Mouse (Mus musculus): Measurements from ENCODE around the gene Polr3h.

Gene Polr3h

DNA sequence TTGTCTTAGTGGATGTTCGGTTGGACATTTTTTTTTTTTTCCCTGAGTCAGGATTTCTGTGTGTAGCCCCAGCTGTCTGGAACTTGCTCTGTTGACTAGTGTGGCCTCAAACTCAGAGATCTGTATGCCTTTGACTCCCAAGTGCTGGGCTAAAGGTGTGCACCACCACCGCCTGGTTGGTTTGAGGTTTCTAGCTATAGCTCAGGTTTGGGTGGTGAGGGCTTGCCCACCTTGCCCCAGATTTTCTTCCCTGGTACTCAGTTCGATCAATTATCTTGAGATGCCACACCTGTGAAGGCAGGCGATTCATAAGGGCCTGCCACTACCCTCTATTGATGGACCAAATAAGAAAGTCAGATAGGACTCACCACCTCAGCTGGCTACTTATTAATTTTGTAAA lies 78.9 kb downstream of the Polr3h start:
- DNase-seq (ENCODE audit: low read depth, low spot score): no peak

DNA sequence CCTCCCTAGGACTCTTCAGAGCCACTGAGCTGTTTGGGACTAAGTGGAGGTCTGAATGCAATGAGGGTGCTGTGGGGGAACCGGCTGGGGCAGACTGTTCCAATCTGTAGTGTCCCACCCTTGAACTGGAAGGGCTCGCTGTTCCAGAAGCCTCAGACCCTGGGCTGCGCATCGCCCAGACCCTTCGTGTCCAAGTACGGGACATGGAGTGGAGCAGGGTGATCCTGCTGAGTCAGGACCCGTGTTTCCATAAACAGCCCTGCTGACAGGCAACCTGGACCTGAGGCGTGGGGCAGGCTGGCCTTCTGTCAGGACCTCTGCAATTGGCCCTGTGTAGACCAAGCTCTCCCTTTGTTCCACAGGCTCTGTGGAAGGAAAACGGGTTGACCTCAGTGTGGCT lies 79.3 kb downstream of the Polr3h start:
- DNase-seq (ENCODE audit: low read depth, low spot score): no peak

DNA sequence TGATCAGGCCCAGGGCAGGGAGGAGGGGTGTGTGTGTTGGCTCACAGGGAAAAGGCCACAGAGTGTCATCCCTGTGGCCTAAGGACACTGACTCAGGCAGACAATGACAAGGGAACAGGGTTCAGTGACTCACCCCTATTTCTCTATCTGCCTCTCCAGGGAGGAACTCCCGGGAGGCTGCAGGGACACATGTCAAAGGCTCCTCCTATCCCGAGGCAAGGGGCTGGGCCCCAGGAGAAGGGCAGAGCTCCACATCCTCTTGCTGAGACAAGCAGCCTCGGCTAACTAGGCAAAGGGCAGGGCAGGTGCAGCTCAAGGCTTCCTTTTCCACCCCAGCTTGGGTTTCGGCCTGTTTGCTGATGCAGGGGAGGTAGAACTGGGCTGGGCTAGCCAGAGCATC lies 80.3 kb downstream of the Polr3h start:
- DNase-seq (ENCODE audit: low read depth, low spot score): peak; percentile 62

DNA sequence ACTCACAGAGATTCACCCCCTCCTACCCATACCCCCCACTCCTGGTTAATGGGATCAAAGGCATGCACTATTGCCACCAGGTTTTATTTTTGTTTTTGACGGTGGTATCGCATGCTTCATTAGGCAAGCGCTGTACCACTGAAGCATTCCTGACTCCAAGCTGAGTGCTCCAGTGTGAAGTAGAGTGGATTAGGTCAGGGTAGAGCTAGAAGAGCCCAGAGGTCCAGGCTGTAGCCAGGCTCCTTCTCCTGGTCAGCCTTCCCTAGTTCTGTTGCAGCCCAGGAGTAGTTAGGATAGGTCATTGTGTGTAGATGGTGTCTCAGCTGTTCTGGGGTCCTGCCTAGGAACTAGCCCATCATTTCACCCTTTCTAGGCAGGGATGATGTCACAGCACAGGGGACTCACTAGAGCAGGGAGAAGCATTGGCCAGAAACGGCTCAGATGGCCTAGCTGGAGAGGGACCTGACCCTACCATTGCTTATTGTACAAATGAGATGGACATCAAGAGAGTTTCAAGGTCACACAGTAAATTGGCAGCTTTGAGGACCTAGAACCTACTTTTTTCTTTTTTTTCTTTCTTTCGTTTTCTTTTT lies 80.9 kb downstream of the Polr3h start:
- no peak for DNase-seq (ENCODE audit: low read depth, low spot score)

- no peak for DNase-seq (ENCODE audit: low read depth, low spot score)
Observed at GRCm38 (mm10) chr15:81842275-81842674, 83.8 kb downstream of the Polr3h start.

DNA sequence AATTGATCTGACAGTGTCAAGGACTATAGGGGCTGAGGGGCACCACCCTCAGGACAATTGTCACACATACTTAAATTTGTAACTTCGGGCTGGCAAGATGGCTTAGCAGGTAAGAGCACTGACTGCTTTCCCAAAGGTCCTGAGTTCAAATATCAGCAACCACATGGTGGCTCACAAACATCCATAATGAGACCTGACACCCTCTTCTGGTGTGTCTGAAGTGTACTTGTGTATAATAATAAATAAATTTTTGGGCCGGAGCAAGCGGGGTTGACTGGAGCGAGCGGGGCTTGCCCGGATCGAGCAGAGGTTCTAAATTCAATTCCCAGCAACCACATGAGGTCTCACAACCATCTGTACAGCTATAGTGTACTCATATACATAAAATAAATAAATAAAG lies 85.7 kb downstream of the Polr3h start:
- DNase-seq (ENCODE audit: low read depth, low spot score): no peak

DNA sequence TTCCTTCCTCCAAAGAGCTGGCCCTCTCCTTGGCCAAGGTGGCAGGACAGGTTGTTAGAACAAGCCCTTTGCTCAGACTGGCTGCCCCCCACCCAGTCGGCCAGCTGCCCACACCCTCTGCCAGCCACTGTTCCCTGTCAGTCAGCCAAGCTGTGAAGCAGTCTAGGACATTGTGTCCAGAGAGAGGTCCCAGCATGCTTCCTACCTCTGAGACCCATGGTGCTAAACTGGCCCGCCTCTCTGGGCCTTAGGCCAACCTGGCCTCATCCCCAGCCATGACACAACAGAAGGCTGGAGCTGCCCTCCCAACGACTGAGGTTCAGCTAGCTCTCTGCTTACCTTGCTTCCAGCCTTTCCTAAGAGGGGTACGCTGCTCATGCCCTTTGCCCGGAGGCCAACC lies 86.4 kb downstream of the Polr3h start:
- no peak for DNase-seq (ENCODE audit: low read depth, low spot score)

GRCm38 (mm10) chr15:81838554-81839235 lies 87.3 kb downstream of the Polr3h start:
- no peak for DNase-seq (ENCODE audit: low read depth, low spot score)
